Mouse (Mus musculus) right cerebral cortex, postnatal 25 days (tissue): ENCODE data around the gene Srrm2.

Experiments used
- DNase-seq: peaks from one replicate; pipeline ENCODE4 v3.0.0; 2022

Gene Srrm2

GRCm38 (mm10) chr17:23815641-23816040 lies 25.3 kb downstream of the Srrm2 start:
- DNase-seq: no peak

GRCm38 (mm10) chr17:23818579-23818978 lies 28.2 kb downstream of the Srrm2 start:
- DNase-seq: no peak

GRCm38 (mm10) chr17:23819235-23819634 lies 28.9 kb downstream of the Srrm2 start:
- DNase-seq: no peak

GRCm38 (mm10) chr17:23820731-23821130 lies 30.4 kb downstream of the Srrm2 start:
- no peak for DNase-seq

- no peak for DNase-seq
These were observed 31.8 kb downstream of the Srrm2 start for GRCm38 (mm10) chr17:23822094-23822493.

GRCm38 (mm10) chr17:23823018-23823417 lies 32.7 kb downstream of the Srrm2 start:
- no peak for DNase-seq

GRCm38 (mm10) chr17:23823614-23824013 lies 33.3 kb downstream of the Srrm2 start:
- DNase-seq: no peak

GRCm38 (mm10) chr17:23825591-23825990 lies 35.3 kb downstream of the Srrm2 start:
- no peak for DNase-seq

- DNase-seq: peak; percentile 76
These were observed 38.1 kb downstream of the Srrm2 start for GRCm38 (mm10) chr17:23828271-23829001.

- peak; percentile 87 for DNase-seq
These were observed 38.8 kb downstream of the Srrm2 start, which contains the start of gene Elob for GRCm38 (mm10) chr17:23829064-23829619. Gene Elob (minus strand): TSS chr17:23829136.

- no peak for DNase-seq
These were observed 40.9 kb downstream of the Srrm2 start for GRCm38 (mm10) chr17:23831201-23831600.

- DNase-seq: no peak
These were observed 45.8 kb downstream of the Srrm2 start, which contains the start of gene Prss33 for GRCm38 (mm10) chr17:23836006-23836575. Gene Prss33 (minus strand): TSS chr17:23836056.

- DNase-seq: peak; percentile 33
These were observed 50.8 kb downstream of the Srrm2 start for GRCm38 (mm10) chr17:23841145-23841544.

- no peak for DNase-seq
These were observed 52.9 kb downstream of the Srrm2 start for GRCm38 (mm10) chr17:23843141-23843811.

- DNase-seq: no peak
These were observed 53.5 kb downstream of the Srrm2 start, which contains the start of the genes Prss32 and Prss41 for GRCm38 (mm10) chr17:23843812-23844273. Gene Prss32 (plus strand): TSS chr17:23843855. Gene Prss41 (minus strand): TSS chr17:23844172.

GRCm38 (mm10) chr17:23850028-23850427 lies 59.7 kb downstream of the Srrm2 start:
- DNase-seq: no peak

- DNase-seq: no peak
These were observed 60.8 kb downstream of the Srrm2 start for GRCm38 (mm10) chr17:23850853-23851749.

- no peak for DNase-seq
These were observed 63.0 kb downstream of the Srrm2 start for GRCm38 (mm10) chr17:23853292-23853691.

GRCm38 (mm10) chr17:23854229-23854765 lies 64.0 kb downstream of the Srrm2 start:
- no peak for DNase-seq

GRCm38 (mm10) chr17:23857193-23857592 lies 66.9 kb downstream of the Srrm2 start:
- DNase-seq: no peak

GRCm38 (mm10) chr17:23857913-23858312 lies 67.6 kb downstream of the Srrm2 start:
- DNase-seq: no peak

GRCm38 (mm10) chr17:23862926-23863325 lies 72.6 kb downstream of the Srrm2 start:
- no peak for DNase-seq
